Mouse (Mus musculus) urinary bladder, adult 2 months (tissue): Measurements from ENCODE around the gene Gmeb1. TPM values are rescaled to one million over a fixed set of nuclear protein-coding genes. Genes with fewer than 3 reads are reported as not detected.
"Not testable (repeated sequence)": the region's sequence is repeated elsewhere in the genome, so short reads cannot be mapped to it uniquely, and the experiment has no call there.

ENCODE experiments used
- DNase-seq: peaks from one replicate; pipeline ENCODE4 v3.0.0; 2022; ENCODE audit warnings: low spot score
- polyA plus RNA-seq: library from polyadenylated mRNA; depleted of rRNA; stranded (reverse); fragments of >200 nt; gene quantifications from 2 replicates; pipeline ENCODE4 v1.2.3, GENCODE M21; 2012

The Gmeb1 gene
- polyA plus RNA-seq, 1 experiment: 9.7 TPM

DNA sequence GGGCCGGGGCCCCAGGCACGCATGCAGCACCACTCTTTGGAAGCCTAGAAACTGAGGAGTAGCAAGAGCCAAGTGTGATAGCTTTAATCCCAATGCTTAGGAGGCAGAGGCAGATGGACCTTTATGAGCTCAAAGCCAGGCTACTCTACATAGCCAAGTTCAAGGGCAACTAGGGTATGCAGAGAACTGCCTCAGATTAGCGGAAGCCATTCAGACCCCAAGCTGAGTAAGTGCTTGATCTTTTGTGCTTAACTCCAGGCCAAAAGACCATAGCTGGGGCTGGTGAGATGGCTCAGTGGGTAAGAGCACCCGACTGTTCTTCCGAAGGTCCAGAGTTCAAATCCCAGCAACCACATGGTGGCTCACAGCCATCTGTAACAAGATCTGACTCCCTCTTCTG, 39.4 kb downstream of the Gmeb1 start:
- not testable (repeated sequence) for DNase-seq

DNA sequence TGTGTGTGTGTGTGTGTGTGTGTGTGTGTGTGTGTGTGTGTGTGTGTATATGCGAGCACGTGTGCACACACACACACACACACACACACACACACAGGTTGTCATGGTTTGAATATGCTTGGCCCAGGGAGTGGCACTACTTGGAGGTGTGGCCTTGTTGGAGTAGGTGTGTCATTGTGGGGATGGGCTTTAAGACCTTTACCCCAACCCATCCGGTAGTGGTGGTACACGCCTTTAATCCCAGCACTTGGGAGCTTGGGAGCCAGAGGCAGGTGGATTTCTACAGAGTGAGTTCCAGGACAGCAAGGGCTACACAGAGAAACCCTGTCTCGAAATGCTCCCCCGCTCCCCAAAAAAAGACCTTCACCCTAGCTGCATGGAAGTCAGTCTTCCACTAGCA, 43.0 kb downstream of the Gmeb1 start:
- not testable (repeated sequence) for DNase-seq

DNA sequence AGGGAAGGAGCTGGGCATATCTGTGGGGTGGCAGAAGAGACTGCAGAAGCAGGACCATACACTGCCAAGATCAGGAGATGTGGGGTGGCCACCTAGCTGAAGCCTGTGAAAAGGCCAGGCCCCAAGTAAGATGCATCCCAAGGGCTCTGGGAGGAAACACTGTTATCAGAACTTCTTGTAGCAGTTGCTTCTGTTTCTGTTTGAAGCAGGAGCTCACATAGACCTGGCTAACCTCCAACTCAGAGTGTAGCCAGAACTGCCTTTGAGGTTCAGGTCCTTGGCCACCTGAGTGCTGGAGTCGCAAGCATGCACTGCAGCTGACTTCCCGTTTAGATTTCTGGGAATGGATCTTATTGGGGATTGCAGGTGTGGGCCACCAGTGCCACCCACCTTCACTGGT, 43.6 kb downstream of the Gmeb1 start:
- no peak for DNase-seq

DNA sequence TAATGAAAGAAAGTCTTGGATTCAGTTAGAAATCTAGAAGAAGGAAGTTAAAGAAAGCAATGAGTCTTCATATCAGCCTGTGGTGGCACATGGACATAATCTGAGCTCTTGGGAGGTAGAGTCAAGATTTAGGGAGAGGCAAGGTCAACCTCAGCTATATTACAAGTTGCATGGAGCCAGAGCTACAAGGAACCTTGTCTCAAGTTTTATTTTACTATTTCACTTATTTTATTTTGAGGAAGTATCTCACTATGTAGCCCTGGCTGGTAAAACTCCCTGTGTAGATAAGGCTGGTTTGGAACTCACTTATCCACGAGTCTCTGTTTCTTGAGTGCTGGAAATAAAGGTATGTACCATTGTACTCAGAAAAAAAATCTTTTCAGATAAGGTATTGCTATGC, 44.8 kb downstream of the Gmeb1 start:
- DNase-seq: no peak

DNA sequence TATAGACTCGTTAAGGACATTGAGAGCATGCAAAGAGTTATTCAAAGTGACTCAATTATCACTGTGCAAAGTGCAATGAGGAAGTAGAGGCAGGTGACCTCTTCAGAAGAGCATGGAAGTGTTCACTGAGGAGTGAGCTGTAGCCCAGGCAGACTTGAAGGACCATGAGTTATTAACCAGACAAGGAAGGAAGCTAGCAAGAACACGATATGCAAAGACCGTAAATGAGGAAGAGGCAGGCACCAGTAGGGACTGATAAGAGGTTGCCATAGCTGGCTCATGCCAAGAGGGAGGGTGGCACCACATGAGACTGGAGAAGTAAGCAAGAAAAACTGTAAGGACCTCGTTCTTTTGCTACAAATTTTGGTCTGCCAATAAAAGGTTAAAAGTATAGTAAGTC, 46.6 kb downstream of the Gmeb1 start:
- DNase-seq: no peak

DNA sequence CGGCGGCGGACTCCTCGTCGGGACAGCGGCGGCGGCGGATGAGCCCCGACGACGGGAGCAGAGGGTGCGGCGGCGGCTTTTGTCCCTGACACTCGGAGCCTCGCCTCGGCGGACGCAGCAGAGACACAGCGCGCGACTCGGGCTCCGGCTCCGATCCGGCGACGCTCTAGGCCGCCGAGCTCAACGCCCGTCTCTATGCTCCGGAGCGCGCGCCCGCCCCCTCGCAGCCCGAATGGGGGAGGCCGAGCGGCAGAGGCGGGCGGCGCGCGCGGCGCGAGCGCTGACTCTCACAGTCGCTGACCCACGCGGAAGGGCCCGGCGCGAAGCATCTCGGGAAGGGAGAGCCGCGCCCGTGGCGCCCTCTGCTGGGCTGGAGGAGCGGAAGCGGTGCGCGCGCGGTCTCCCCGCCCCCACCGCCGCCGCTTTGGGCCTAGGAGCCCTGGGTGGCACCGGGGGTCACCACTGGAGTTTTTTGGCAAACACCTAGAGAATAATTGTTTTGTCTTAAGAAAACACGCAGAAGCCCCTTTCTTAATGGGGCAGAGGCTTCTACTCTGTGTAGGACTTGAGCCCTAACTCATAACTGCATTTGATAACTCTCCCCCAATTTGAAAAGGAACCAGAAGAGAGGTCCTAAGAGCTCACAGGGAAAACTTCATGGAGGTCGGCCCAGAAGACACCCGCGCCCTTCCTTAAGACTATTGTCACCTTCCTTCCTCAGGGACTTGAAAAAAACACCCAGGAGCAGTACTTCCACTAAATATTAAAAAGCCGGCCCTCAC, 49.3 kb downstream of the Gmeb1 start, which contains the start of gene Ythdf2:
TSS of gene Ythdf2 (minus strand) at position 351 of the 782 bp plus-strand sequence.
- peak; percentile 98 for DNase-seq

DNA sequence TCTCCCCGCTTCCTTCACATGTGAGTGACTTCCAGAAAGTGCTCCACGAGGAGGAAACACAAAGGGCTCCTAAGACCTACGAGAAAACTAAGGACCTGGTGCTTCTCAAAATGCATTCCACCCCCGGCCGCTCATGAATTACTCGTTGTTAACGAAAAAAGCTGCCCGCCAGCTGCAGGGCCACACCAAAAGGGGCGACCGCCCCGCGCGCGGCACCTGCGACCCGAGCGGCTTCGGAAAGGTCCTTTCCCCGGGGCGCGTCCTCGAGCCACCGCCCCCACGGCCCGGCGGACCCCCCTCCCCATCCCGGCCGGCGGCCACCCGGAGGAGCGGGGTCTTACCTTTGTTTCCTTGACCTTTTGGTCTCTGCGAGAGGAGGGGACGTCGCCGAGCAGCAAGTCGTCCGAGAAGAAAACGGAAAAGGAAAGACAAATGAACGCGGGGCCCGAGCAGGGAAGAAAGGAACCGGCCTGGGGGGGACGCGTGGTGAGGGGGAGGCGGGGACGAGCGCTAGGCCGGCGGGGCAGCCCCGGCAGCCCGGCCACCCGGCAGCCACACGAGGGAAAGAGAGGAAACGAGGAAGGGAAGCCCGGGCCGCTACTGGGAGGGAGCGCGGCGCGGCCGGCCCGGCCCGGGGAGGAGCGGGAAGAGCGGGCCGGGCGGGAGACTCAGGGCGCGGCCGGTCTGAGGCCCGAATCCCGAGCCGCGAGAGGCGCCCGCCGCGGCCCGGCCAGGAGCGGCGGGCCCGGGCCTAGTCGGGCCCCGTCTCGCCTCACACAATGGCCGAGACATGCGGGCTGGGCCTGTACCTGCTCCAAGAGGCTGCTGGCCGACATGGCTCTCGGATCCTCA, 50.1 kb downstream of the Gmeb1 start:
- DNase-seq: peak; percentile 43

DNA sequence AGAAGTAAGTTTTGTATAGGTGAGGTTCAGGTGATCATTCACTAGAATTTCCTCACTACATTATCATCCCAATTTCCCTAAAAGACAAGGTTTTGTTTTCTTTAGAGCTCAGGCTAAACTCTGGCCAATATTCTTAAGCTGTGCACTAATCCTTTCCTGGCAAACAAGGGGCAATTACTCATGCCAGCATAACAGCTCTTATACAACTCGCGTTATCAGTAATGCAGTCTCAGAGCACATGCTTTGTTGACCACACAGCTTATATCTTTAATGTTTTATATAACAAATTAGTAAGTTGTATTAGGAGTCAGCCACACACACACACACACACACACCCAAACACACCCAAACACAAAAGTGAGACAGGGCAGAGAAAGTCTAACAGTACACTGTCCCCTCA, 51.1 kb downstream of the Gmeb1 start:
- no peak for DNase-seq

DNA sequence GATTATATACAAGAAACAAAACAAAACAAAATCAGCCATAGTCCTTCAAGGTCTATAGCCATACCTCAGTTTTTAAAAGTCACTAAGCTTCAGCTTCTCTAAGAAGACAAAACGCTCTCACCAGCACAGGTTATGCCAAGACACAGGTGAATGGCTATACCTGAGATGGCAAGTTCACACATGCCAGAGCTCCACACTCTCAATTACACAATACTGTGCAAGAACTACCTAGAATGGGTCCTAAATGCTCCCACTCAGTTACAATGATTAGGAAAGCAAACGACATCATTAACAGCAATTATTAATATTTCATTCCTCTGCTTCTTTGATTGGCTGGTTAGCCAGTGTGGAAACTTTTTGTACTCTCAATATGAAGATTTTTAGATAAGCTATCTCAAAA, 52.1 kb downstream of the Gmeb1 start:
- no peak for DNase-seq

DNA sequence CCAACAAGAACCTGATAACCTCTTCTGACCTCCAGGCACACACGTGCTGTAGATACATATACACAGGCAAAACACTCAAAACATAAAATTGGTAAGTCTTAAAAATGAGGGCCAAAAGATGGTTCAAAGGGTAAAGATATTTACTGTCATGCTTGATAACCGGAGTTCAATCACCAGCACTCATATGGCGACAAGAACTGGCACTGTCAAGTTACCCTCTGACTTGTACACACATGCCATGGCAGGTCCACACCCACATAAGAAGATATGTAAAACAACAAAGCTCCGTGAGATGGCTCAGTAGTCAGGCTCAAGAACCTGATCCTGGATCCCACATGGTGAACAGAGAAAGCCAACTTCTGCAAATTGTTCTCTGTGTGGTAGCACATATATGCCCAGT, 54.1 kb downstream of the Gmeb1 start:
- no peak for DNase-seq

DNA sequence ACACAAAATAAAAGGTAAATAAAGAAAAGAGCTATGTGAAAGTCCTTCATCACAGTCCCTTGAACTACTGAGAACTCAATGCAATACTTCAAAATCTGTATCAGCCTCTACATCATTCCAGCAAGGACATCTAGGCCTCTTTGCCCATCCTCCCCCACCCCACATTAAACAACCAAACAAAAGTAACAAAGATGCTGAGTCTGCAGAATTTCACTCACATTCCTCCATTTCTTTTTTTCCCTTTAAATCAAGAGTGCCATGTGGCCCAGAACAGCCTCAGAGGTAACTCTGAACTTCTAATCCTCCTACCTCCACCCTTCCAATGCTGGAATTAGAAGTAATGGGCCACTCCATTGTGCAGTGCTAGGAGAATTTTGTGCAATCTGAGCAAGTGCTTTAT, 62.6 kb downstream of the Gmeb1 start:
- no peak for DNase-seq

DNA sequence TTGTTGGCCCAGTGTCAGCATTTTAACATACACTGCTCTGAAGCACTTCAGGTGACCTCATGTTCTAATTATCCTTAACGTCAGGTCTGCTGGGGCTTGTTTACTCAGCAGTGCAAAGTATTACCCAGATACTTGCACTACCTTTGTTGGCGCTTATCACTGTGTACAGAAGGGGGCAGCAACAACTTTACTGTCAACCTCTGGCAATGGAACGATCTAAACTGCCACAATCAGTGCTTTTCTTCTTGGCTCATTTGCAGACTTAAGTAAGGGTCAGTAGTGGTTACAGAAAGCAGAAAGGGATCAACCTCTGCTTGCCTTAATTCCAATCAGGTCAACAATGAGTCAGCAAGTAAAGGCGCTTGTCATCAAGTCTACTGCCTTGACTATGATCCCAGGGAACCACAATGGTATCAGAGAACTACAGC, 63.1 kb downstream of the Gmeb1 start:
- DNase-seq: no peak

DNA sequence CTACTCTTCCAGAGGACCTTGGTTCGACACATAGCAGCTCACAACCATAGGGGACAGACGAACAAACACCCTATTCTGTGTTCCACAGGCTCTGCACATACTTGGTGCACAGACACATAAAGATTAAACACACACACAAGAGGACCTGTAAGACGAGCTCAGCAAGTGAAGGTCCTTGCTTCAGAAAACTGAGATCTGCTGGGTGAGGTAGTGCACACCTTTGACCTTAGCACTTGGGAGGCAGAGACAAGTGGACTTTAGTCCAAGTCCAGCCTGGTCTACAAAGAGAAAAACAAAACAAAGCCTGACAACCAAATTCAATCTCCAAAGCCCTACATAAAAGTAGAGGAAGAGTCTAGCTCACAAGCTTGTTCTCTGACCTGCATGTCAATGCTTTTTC, 66.4 kb downstream of the Gmeb1 start:
- DNase-seq: no peak

DNA sequence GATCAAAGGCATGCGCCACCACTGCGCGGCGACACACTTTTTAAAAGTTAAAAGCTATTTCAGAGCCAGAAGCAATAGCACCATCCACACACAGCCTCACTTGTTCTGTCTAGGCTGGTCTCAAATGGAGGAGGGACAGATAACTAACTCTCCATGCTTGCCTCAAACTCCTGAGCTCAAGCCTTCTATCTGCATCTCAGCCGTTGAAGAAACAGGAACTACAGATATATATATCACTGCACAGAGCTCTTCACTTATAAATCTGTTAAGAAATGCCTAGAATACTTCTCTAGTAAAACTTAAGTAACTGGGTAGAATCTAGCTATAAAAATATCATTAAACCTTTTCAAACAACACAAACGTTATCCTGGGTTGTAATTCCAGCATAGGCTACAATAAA, 67.0 kb downstream of the Gmeb1 start:
- DNase-seq: no peak

DNA sequence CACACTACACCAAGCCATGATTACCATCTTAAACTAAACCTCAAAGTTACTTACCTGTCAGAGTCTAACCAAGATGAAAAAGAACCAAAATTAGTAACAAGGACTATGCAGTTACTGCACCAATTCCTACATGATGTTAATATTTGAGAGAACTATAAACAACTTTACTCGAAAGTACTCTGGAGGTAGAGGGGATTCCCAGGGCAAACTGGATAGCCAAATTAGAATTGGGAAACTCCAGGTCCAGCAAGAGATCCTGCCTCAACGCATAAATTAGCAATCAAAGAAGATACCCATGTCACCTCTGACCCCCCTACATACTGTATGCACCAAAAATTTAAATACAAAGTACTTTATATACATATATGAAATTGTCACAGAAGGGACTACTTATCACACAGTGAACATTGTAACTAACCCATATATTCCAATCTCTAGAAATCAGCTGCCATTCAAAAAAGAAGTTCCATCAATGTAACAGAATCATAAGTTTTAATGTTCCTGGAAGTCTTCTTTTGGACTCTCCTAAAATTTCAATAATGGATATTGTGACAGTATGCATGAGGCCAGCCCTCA, 73.5 kb downstream of the Gmeb1 start:
- DNase-seq: no peak

DNA sequence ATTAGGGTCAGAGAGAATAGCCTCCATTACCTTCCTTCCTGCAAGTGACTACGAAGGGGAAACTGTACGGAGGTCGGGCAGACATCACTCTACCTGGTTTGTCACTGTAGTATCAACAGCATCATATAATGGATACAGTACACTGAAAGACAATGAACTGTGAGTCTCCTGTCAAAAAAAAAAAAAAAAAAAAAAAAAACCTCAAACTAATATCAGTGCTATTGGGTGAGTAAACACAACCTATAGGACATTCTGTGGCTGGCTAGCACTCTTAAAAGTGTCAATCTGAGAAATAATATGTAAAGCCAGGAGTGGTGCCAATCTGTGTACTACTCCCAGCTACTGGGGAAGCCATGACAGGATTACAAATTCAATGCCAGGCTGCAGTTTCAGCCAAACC, 78.2 kb downstream of the Gmeb1 start:
- DNase-seq: no peak

DNA sequence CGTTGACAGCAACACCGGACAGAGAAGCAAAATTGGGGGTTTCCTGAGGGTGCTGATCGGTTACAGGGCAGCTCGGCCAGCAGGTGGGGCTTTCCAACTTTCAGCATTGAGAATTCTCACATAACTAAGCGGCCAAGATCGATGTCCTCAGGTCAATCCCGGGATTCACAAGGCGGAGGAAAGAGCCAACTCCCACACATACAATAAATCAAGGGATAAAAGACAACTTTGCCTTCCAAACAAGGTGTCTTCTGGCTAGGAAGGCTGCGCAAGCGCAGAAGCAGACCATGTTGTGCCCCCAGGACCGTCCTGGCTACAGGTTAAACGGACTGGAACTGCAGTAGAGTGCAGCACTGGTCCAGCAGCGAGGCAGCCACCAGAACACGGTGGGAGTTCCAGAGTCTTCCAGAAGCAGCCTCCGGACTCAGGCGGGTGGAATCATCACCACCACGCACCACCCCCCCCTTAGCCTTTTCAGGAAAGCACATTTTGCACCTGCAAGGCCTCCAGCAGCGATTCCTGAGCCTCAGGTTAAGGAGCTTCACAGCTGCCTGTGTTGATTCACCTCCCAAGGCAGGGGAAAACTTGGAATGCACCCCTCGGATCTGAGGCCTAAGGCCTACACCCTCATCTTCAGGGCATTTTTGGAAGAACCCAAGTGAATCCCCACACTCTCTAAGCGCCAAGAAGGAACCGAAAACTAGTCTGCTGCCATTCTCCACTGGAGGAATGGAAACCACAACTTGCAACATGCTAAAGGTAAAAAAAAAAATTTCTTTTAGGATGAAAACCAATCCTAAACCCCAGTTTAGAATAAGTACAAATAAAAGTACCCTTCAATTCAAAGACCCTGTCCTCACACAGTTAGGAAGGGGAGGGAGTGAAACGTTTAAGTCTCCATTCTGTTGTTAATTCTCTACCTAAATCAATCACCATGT, 79.4 kb downstream of the Gmeb1 start:
- DNase-seq: no peak

DNA sequence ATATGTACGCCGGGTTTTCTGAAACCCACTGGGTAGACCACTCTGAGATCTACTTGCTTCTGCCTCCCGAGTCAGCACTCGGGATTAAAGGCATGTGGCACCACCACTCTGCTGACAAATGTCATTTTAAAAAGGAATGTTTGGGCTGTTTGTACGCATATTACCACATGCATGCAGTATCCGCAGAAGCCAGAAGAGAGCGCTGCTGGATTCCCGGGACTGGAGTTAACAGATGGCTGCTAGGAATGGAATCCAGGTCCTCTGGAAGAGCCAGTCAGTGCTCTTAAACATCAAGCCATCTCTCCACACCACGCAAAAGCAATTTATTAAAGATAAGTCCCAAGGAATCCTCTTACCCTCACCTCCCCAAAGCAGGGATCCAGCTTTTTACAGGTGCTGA, 80.7 kb downstream of the Gmeb1 start:
- DNase-seq: no peak

DNA sequence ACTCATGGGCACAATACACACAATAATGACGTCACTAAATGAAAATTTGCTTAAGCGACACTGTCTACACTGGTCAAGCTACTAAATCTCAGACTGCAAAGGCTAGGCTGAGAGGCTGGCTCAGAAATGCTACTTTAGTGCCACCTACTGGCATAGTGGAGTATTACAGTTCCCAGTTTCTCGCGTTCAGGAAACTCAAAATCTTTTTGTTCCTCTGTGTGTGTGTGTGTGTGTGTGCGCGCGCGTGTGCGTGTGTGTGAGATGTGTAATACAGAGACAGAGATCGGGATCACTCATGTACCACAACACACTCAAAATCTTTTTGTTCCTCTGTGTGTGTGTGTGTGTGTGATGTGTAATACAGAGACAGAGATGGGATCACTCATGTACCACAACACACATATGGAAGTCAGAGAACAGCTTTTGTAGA, 82.8 kb downstream of the Gmeb1 start:
- DNase-seq: no peak

DNA sequence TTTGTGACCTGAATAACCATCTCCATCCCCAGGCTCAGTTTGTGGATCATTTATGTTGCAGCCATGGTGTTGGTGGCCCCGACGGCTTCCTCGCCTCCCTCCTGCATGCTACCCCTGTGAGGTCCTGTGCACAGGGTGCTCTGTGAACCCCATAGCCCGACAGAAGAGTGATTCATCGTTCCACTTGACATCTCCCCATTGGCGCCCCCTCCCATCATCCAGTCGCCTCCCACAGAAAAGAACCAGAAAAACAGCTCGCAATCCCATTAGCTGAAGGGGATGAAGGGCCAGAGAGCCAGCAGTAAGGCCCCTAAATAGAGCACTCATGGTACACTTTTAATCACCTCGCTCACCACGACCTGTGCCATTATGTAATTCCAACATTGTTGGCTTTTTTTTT, 84.9 kb downstream of the Gmeb1 start:
- DNase-seq: no peak
